Comparison of ENCODE assay signal across 22 mouse cellular contexts in genomic region chr8:4340207-4340606, GRCm38 (mm10).
"Had no signal": no experiment of that assay in that cellular context is flagged by ENCODE, and none has a peak within 500 bp of the region (broad histone marks: within the 10 kb centered on the region; RNA-seq: fewer than 3 reads in every experiment).

No protein-coding gene starts in this region.

- DNase-seq: kidney, postnatal 25 days; layer of hippocampus, adult 9-11 months; liver; lung, adult 18-20 months; lung, postnatal 14 days; lung, postnatal 4 days; right cerebral cortex, adult 18-20 months; right cerebral cortex, postnatal 14 days; right cerebral cortex, postnatal 4 days; thymus, adult 2 months; thymus, postnatal 14 days; thymus, postnatal 4 days had no signal

- H3K27me3 ChIP-seq: limb, embryonic 13.5 days; liver, embryonic 12.5 days; liver, embryonic 15.5 days; midbrain, embryonic 12.5 days; midbrain, embryonic 15.5 days; neural tube, embryonic 12.5 days; neural tube, embryonic 15.5 days had no signal

- H3K9me3 ChIP-seq: limb, embryonic 10.5 days; limb, embryonic 13.5 days; liver, embryonic 12.5 days; liver, embryonic 15.5 days; midbrain, embryonic 12.5 days; midbrain, embryonic 15.5 days; neural tube, embryonic 12.5 days; neural tube, embryonic 15.5 days had no signal

- H3K4me2 ChIP-seq: limb, embryonic 13.5 days; liver, embryonic 12.5 days; liver, embryonic 15.5 days; midbrain, embryonic 12.5 days; midbrain, embryonic 15.5 days; neural tube, embryonic 12.5 days; neural tube, embryonic 15.5 days had no signal

- H3K4me1 ChIP-seq: limb, embryonic 13.5 days; liver, embryonic 12.5 days; liver, embryonic 15.5 days; midbrain, embryonic 12.5 days; midbrain, embryonic 15.5 days; neural tube, embryonic 12.5 days; neural tube, embryonic 15.5 days had no signal

- H3K9ac ChIP-seq: limb, embryonic 13.5 days; liver, embryonic 12.5 days; liver, embryonic 15.5 days; midbrain, embryonic 12.5 days; midbrain, embryonic 15.5 days; neural tube, embryonic 12.5 days; neural tube, embryonic 15.5 days had no signal

- H3K4me3 ChIP-seq: layer of hippocampus, adult 2 months; limb, embryonic 10.5 days; limb, embryonic 13.5 days; liver, embryonic 12.5 days; liver, embryonic 15.5 days; midbrain, embryonic 12.5 days; midbrain, embryonic 15.5 days; neural tube, embryonic 12.5 days; neural tube, embryonic 15.5 days had no signal

- H3K27ac ChIP-seq: layer of hippocampus, adult 2 months; limb, embryonic 10.5 days; limb, embryonic 13.5 days; liver, embryonic 12.5 days; liver, embryonic 15.5 days; midbrain, embryonic 12.5 days; midbrain, embryonic 15.5 days; neural tube, embryonic 12.5 days; neural tube, embryonic 15.5 days; stomach, postnatal 0 days had no signal
